Mouse (Mus musculus) E14TG2a.4 (cell line): ENCODE results near the gene Ly6g5c.

Experiments used
- CTCF ChIP-seq: conservative IDR thresholded peaks from 2 replicates; pipeline ENCODE4 v1.5.1; 2014; ENCODE audit warnings: low read length
- NANOG ChIP-seq: IDR thresholded peaks from 2 replicates; pipeline ENCODE4 v1.6.1; 2014; ENCODE audit warnings: borderline replicate concordance, low read length, mixed read lengths

- TF ChIP-seq CTCF (no peak), NANOG (no peak)
These were observed 39.7 kb upstream of the Ly6g5c start for GRCm38 (mm10) chr17:35068213-35068914.
